8 mouse cellular contexts compared by ENCODE assay signal in genomic region chr7:68580650-68581049, GRCm38 (mm10).
DNase-seq lines count a peak whose midpoint lies in the region; ATAC-seq and TF ChIP-seq lines count a peak whose summit lies in the region.

No protein-coding gene starts in this region.

- no peaks in the 10 kb centered on the region for H3K36me3 ChIP-seq in intestine, embryonic 14.5 days (ENCODE audit: control insufficient read depth, insufficient read depth, low read length)
- H3K36me3 ChIP-seq in intestine, embryonic 16.5 days (ENCODE audit: control insufficient read depth, insufficient read depth, low read length): no peaks in the 10 kb centered on the region
- no peaks in the 10 kb centered on the region for H3K36me3 ChIP-seq in ES-Bruce4 (ENCODE audit: control insufficient read depth, insufficient read depth, low read length, poor library complexity, severe bottlenecking)
- H3K36me3 ChIP-seq in forebrain, embryonic 14.5 days (ENCODE audit: control insufficient read depth, insufficient read depth, low read length): no peaks in the 10 kb centered on the region

- no peak overlapping the region for H3K4me3 ChIP-seq in intestine, embryonic 14.5 days (ENCODE audit: low read depth, low read length)
- H3K4me3 ChIP-seq in intestine, embryonic 16.5 days (ENCODE audit: low read length): no peak overlapping the region
- no peak overlapping the region for H3K4me3 ChIP-seq in ES-Bruce4 (ENCODE audit: low read depth, low read length)
- no peak overlapping the region for H3K4me3 ChIP-seq in forebrain, embryonic 14.5 days (ENCODE audit: low read depth, low read length)

- no peaks in the 10 kb centered on the region for H3K4me1 ChIP-seq in intestine, embryonic 14.5 days (replicated peaks; ENCODE audit: control insufficient read depth, insufficient read depth, low read length)
- no peaks in the 10 kb centered on the region for H3K4me1 ChIP-seq in intestine, embryonic 16.5 days (ENCODE audit: control insufficient read depth, insufficient read depth, low read length)
- no peaks in the 10 kb centered on the region for H3K4me1 ChIP-seq in ES-Bruce4 (ENCODE audit: control insufficient read depth, insufficient read depth, low read length)
- no peaks in the 10 kb centered on the region for H3K4me1 ChIP-seq in forebrain, embryonic 14.5 days (ENCODE audit: control insufficient read depth, insufficient read depth, low read length)

- no peak for TF ChIP-seq POLR2A in ES-Bruce4 (IDR thresholded peaks at IDR 0.05; ENCODE audit: insufficient read depth, low read length)

- H3K9ac ChIP-seq in intestine, embryonic 14.5 days (ENCODE audit: low read length): no peak overlapping the region
- H3K9ac ChIP-seq in intestine, embryonic 16.5 days (ENCODE audit: low read depth, low read length): no peak overlapping the region
- no peak overlapping the region for H3K9ac ChIP-seq in ES-Bruce4 (ENCODE audit: low read depth, poor library complexity, severe bottlenecking)
- no peak overlapping the region for H3K9ac ChIP-seq in forebrain, embryonic 14.5 days (ENCODE audit: low read length)

- ATAC-seq in intestine, embryonic 14.5 days (replicated peaks; ENCODE audit: low FRiP score, low TSS enrichment, low read depth): no peak
- no peak for ATAC-seq in intestine, embryonic 16.5 days
- no peak for ATAC-seq in forebrain, embryonic 14.5 days

- H3K27ac ChIP-seq in intestine, embryonic 14.5 days (ENCODE audit: low read depth): no peak overlapping the region
- no peak overlapping the region for H3K27ac ChIP-seq in intestine, embryonic 16.5 days (ENCODE audit: low read length)
- no peak overlapping the region for H3K27ac ChIP-seq in ES-Bruce4 (ENCODE audit: insufficient read depth, low read length)
- H3K27ac ChIP-seq in forebrain, embryonic 14.5 days (ENCODE audit: low read depth, low read length): no peak overlapping the region

- H3K4me2 ChIP-seq in intestine, embryonic 14.5 days (ENCODE audit: low read length): no peak overlapping the region
- no peak overlapping the region for H3K4me2 ChIP-seq in intestine, embryonic 16.5 days (ENCODE audit: low read depth, low read length)
- H3K4me2 ChIP-seq in forebrain, embryonic 14.5 days (ENCODE audit: low read length): no peak overlapping the region

- WGBS in intestine, embryonic 14.5 days: 33% methylated on average over 4 of the region's 4 CpGs
- 38% methylated on average over 4 of the region's 4 CpGs for WGBS in intestine, embryonic 16.5 days
- 42% methylated on average over 4 of the region's 4 CpGs for WGBS in forebrain, embryonic 14.5 days

- no peaks in the 10 kb centered on the region for H3K9me3 ChIP-seq in intestine, embryonic 14.5 days (ENCODE audit: control insufficient read depth, low read length)
- H3K9me3 ChIP-seq in intestine, embryonic 16.5 days (ENCODE audit: control insufficient read depth, low read length): no peaks in the 10 kb centered on the region
- H3K9me3 ChIP-seq in ES-Bruce4 (replicated peaks; ENCODE audit: control insufficient read depth, insufficient read depth, low read length, poor library complexity, severe bottlenecking): no peaks in the 10 kb centered on the region
- no peaks in the 10 kb centered on the region for H3K9me3 ChIP-seq in forebrain, embryonic 14.5 days (replicated peaks; ENCODE audit: control insufficient read depth, low read length)

- TF ChIP-seq CTCF in ES-Bruce4 (IDR thresholded peaks at IDR 0.05; ENCODE audit: low read depth, low read length): peak; percentile 49

- H3K27me3 ChIP-seq in intestine, embryonic 14.5 days (replicated peaks; ENCODE audit: control insufficient read depth, insufficient read depth, low read length): peaks cover 14% of the 10 kb centered on the region; the same call in 1 of the 2 replicates
- H3K27me3 ChIP-seq in intestine, embryonic 16.5 days (replicated peaks; ENCODE audit: control insufficient read depth, insufficient read depth, low read length): peaks cover 4% of the 10 kb centered on the region; the same call in 1 of the 2 replicates
- no peaks in the 10 kb centered on the region; the same call in none of the 2 replicates for H3K27me3 ChIP-seq in ES-Bruce4 (ENCODE audit: control insufficient read depth, insufficient read depth, low read length, poor library complexity, severe bottlenecking)
- no peaks in the 10 kb centered on the region for H3K27me3 ChIP-seq in forebrain, embryonic 14.5 days (replicated peaks; ENCODE audit: control insufficient read depth, insufficient read depth, low read length)

- TF ChIP-seq EP300 in ES-Bruce4 (IDR thresholded peaks at IDR 0.05; ENCODE audit: insufficient read depth, low read depth, low read length): no peak

- DNase-seq in intestine, embryonic 14.5 days (ENCODE audit: low spot score): peak; percentile 83
- peak; percentile 67 for DNase-seq in brain, adult 2 months (ENCODE audit: low read depth, low spot score)
- DNase-seq in forebrain, embryonic 14.5 days (ENCODE audit: low spot score): peak; percentile 48
- DNase-seq in kidney, postnatal 4 days: peak; percentile 76 to 77
- DNase-seq in lung, postnatal 36 days: peak; percentile 82
- peak; percentile 66 for DNase-seq in thymus, postnatal 4 days
